Mouse (Mus musculus): ENCODE measurements around the gene Tusc2. TPM values are rescaled to one million over a fixed set of nuclear protein-coding genes. Genes with fewer than 3 reads are reported as not detected.

Tusc2 gene
- polyA plus RNA-seq, 1 experiment from 2014 or later = 88.2 TPM

DNA sequence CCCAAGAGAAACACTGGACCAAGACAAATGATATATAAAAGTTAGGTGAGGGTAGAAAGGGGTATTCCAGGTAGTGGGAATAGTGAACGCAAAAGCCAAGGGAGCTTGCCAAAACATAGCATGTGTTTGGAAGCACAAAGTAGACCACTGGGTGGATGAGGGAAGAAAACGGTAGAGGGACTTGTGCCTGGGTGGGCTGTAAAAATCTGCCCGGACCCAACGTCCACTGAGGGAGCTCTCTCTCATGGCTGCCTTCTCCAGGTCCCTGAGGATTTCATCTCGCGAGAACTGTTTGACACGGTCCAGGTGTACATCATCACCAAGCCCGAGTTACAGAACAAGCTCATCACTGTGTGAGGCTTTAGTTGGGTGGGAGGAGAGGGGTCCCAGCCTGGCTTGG, 20.3 kb upstream of the Tusc2 start:
- ATAC-seq (ENCODE audit: low FRiP score) (no peak), DNase-seq (ENCODE audit: low spot score) (no peak)
- Histone ChIP-seq H3K27ac (ENCODE audit: low read depth, low read length) (no peak overlapping the region), H3K36me3 (ENCODE audit: control insufficient read depth, insufficient read depth, low read length) (peaks cover 11% of the 10 kb centered on the region; the same call in 1 of the 2 replicates), H3K9me3 (ENCODE audit: control insufficient read depth, low read length) (no peaks in the 10 kb centered on the region), H3K4me1 (replicated peaks; ENCODE audit: control insufficient read depth, insufficient read depth, low read length) (peaks cover 14% of the 10 kb centered on the region), H3K27me3 (ENCODE audit: control insufficient read depth, insufficient read depth, low read length) (no peaks in the 10 kb centered on the region), H3K4me3 (ENCODE audit: low read depth, low read length) (peak overlapping the region; percentile 60), H3K4me2 (replicated peaks; ENCODE audit: low read depth, low read length) (peak overlapping the region; percentile 62), H3K9ac (ENCODE audit: low read depth, low read length) (peak overlapping the region; percentile 61; the same call in 1 of the 2 replicates)
- 54% methylated on average over 8 of the region's 8 CpGs for WGBS

GRCm38 (mm10) chr9:107543299-107543698, 19.8 kb upstream of the Tusc2 start:
- 85% methylated on average over 11 of the region's 11 CpGs for WGBS
- no peak overlapping the region for H3K27ac ChIP-seq (ENCODE audit: low read depth, low read length)
- peaks cover 14% of the 10 kb centered on the region for H3K4me1 ChIP-seq (replicated peaks; ENCODE audit: control insufficient read depth, insufficient read depth, low read length)
- peaks cover 10% of the 10 kb centered on the region; the same call in 1 of the 2 replicates for H3K36me3 ChIP-seq (ENCODE audit: control insufficient read depth, insufficient read depth, low read length)
- H3K4me2 ChIP-seq (replicated peaks; ENCODE audit: low read depth, low read length) = no peak overlapping the region
- H3K4me3 ChIP-seq (ENCODE audit: low read depth, low read length) = no peak overlapping the region
- DNase-seq (ENCODE audit: low spot score) = no peak
- no peaks in the 10 kb centered on the region for H3K9me3 ChIP-seq (ENCODE audit: control insufficient read depth, low read length)
- ATAC-seq (ENCODE audit: low FRiP score) = no peak
- H3K27me3 ChIP-seq (ENCODE audit: control insufficient read depth, insufficient read depth, low read length) = 0 out of 2 replicates have a peak, but pooled peaks cover 2% of the 10 kb centered on the region
- no peak overlapping the region for H3K9ac ChIP-seq (ENCODE audit: low read depth, low read length)

GRCm38 (mm10) chr9:107544196-107544700, 18.8 kb upstream of the Tusc2 start:
- ATAC-seq (ENCODE audit: low FRiP score) (no peak), DNase-seq (ENCODE audit: low spot score) (no peak)
- H3K4me1 ChIP-seq (replicated peaks; ENCODE audit: control insufficient read depth, insufficient read depth, low read length) = peaks cover 14% of the 10 kb centered on the region
- no peak overlapping the region for H3K27ac ChIP-seq (ENCODE audit: low read depth, low read length)
- no peak overlapping the region for H3K4me2 ChIP-seq (replicated peaks; ENCODE audit: low read depth, low read length)
- no peaks in the 10 kb centered on the region for H3K9me3 ChIP-seq (ENCODE audit: control insufficient read depth, low read length)
- peaks cover 6% of the 10 kb centered on the region; the same call in 1 of the 2 replicates for H3K36me3 ChIP-seq (ENCODE audit: control insufficient read depth, insufficient read depth, low read length)
- peaks cover 6% of the 10 kb centered on the region; the same call in 1 of the 2 replicates for H3K27me3 ChIP-seq (ENCODE audit: control insufficient read depth, insufficient read depth, low read length)
- no peak overlapping the region for H3K4me3 ChIP-seq (ENCODE audit: low read depth, low read length)
- WGBS = 94% methylated on average over 17 of the region's 17 CpGs
- no peak overlapping the region for H3K9ac ChIP-seq (ENCODE audit: low read depth, low read length)

GRCm38 (mm10) chr9:107544729-107545128, 18.3 kb upstream of the Tusc2 start:
- 96% methylated on average over 12 of the region's 12 CpGs for WGBS
- Histone ChIP-seq H3K27me3 (ENCODE audit: control insufficient read depth, insufficient read depth, low read length) (peaks cover 8% of the 10 kb centered on the region; the same call in 1 of the 2 replicates), H3K9me3 (ENCODE audit: control insufficient read depth, low read length) (no peaks in the 10 kb centered on the region), H3K36me3 (ENCODE audit: control insufficient read depth, insufficient read depth, low read length) (peaks cover 5% of the 10 kb centered on the region; the same call in 1 of the 2 replicates), H3K4me3 (ENCODE audit: low read depth, low read length) (no peak overlapping the region), H3K4me2 (replicated peaks; ENCODE audit: low read depth, low read length) (no peak overlapping the region), H3K27ac (ENCODE audit: low read depth, low read length) (no peak overlapping the region), H3K4me1 (replicated peaks; ENCODE audit: control insufficient read depth, insufficient read depth, low read length) (peaks cover 14% of the 10 kb centered on the region), H3K9ac (ENCODE audit: low read depth, low read length) (no peak overlapping the region)
- no peak for DNase-seq (ENCODE audit: low spot score)
- ATAC-seq (ENCODE audit: low FRiP score) = no peak

DNA sequence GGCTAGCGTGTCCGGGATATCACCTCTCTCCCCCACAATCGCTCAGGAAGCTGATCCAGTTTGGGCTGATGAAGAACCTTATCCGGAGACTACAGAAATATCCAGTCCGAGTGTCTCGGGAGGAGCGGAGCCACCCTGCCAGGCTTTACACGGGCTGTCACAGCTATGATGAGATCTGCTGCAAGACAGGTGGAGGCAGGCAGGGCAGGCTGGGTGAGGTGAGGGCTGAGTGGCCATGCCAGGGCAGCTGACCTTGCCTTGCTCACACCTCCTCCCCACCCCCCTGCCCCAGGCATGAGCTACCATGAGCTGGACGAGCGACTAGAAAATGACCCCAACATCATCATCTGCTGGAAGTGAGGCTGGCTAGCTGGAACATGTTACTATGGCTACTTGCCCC, 17.9 kb upstream of the Tusc2 start:
- 90% methylated on average over 10 of the region's 10 CpGs for WGBS
- Histone ChIP-seq H3K27me3 (ENCODE audit: control insufficient read depth, insufficient read depth, low read length) (peaks cover 8% of the 10 kb centered on the region), H3K4me2 (replicated peaks; ENCODE audit: low read depth, low read length) (no peak overlapping the region), H3K9ac (ENCODE audit: low read depth, low read length) (no peak overlapping the region), H3K27ac (ENCODE audit: low read depth, low read length) (no peak overlapping the region), H3K4me1 (replicated peaks; ENCODE audit: control insufficient read depth, insufficient read depth, low read length) (peaks cover 14% of the 10 kb centered on the region), H3K36me3 (ENCODE audit: control insufficient read depth, insufficient read depth, low read length) (0 out of 2 replicates have a peak, but pooled peaks cover 2% of the 10 kb centered on the region), H3K9me3 (ENCODE audit: control insufficient read depth, low read length) (no peaks in the 10 kb centered on the region), H3K4me3 (ENCODE audit: low read depth, low read length) (no peak overlapping the region)
- ATAC-seq (ENCODE audit: low FRiP score) = no peak
- DNase-seq (ENCODE audit: low spot score) = no peak

GRCm38 (mm10) chr9:107545602-107546001, 17.5 kb upstream of the Tusc2 start:
- H3K36me3 ChIP-seq (ENCODE audit: control insufficient read depth, insufficient read depth, low read length) = 0 out of 2 replicates have a peak, but pooled peaks cover 2% of the 10 kb centered on the region
- no peak overlapping the region for H3K4me2 ChIP-seq (replicated peaks; ENCODE audit: low read depth, low read length)
- 4% methylated on average over 3 of the region's 3 CpGs for WGBS
- DNase-seq (ENCODE audit: low spot score) = peak; percentile 88
- peaks cover 15% of the 10 kb centered on the region for H3K4me1 ChIP-seq (replicated peaks; ENCODE audit: control insufficient read depth, insufficient read depth, low read length)
- no peak for ATAC-seq (ENCODE audit: low FRiP score)
- H3K9ac ChIP-seq (ENCODE audit: low read depth, low read length) = no peak overlapping the region
- H3K27me3 ChIP-seq (ENCODE audit: control insufficient read depth, insufficient read depth, low read length) = peaks cover 12% of the 10 kb centered on the region
- H3K27ac ChIP-seq (ENCODE audit: low read depth, low read length) = no peak overlapping the region
- H3K4me3 ChIP-seq (ENCODE audit: low read depth, low read length) = no peak overlapping the region
- no peaks in the 10 kb centered on the region for H3K9me3 ChIP-seq (ENCODE audit: control insufficient read depth, low read length)

DNA sequence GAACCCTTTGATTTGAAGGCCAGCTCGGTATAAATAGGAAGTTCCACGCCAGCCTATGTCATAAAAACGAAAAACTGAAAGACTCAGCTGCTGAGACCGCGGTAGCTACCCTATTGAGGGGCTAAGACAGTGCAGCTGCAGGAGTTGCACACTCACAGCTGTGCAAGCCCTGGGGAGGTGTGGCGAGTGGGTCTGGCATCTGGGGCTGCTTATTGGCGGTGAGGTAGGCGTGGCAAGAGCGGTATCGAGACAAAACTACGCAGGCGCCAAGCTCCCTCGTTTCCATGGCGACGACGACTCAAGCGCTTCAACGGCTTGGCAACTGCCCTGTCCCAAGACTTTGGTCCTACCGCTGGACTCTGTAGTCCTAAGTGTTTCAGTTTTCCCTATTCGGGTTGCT, 16.0 kb upstream of the Tusc2 start, which contains the start of gene Zmynd10:
Gene Zmynd10 (plus strand): TSS at position 273 of the 400 bp plus-strand sequence.
- H3K9me3 ChIP-seq (ENCODE audit: control insufficient read depth, low read length) = no peaks in the 10 kb centered on the region
- ATAC-seq (ENCODE audit: low FRiP score) (peak; percentile 61; the same call in 1 of the 2 replicates), DNase-seq (ENCODE audit: low spot score) (peak; percentile 94)
- peak within 1 kb of the TSS; percentile 34 for H3K4me2 ChIP-seq (replicated peaks; ENCODE audit: low read depth, low read length)
- no peak within 1 kb of the TSS for H3K27ac ChIP-seq (ENCODE audit: low read depth, low read length)
- peak within 1 kb of the TSS; percentile 16; the same call in 1 of the 2 replicates for H3K9ac ChIP-seq (ENCODE audit: low read depth, low read length)
- 0 out of 2 replicates have a peak within 1 kb of the TSS, but pooled peaks have one; percentile 13 for H3K4me3 ChIP-seq (ENCODE audit: low read depth, low read length)
- H3K36me3 ChIP-seq (ENCODE audit: control insufficient read depth, insufficient read depth, low read length) = 0 out of 2 replicates have a peak, but pooled peaks cover 2% of the 10 kb centered on the region
- peaks cover 25% of the 10 kb centered on the region for H3K27me3 ChIP-seq (ENCODE audit: control insufficient read depth, insufficient read depth, low read length)
- WGBS = 4% methylated on average over 20 of the region's 20 CpGs
- peaks cover 20% of the 10 kb centered on the region for H3K4me1 ChIP-seq (replicated peaks; ENCODE audit: control insufficient read depth, insufficient read depth, low read length)

GRCm38 (mm10) chr9:107547957-107548356, 15.1 kb upstream of the Tusc2 start:
- Histone ChIP-seq H3K27ac (ENCODE audit: low read depth, low read length) (no peak overlapping the region), H3K4me1 (replicated peaks; ENCODE audit: control insufficient read depth, insufficient read depth, low read length) (peaks cover 18% of the 10 kb centered on the region), H3K27me3 (ENCODE audit: control insufficient read depth, insufficient read depth, low read length) (peaks cover 33% of the 10 kb centered on the region), H3K9ac (ENCODE audit: low read depth, low read length) (no peak overlapping the region), H3K36me3 (ENCODE audit: control insufficient read depth, insufficient read depth, low read length) (0 out of 2 replicates have a peak, but pooled peaks cover 2% of the 10 kb centered on the region), H3K4me2 (replicated peaks; ENCODE audit: low read depth, low read length) (no peak overlapping the region), H3K9me3 (ENCODE audit: control insufficient read depth, low read length) (no peaks in the 10 kb centered on the region), H3K4me3 (ENCODE audit: low read depth, low read length) (no peak overlapping the region)
- ATAC-seq (ENCODE audit: low FRiP score) = no peak
- WGBS = 85% methylated on average over 5 of the region's 5 CpGs
- no peak for DNase-seq (ENCODE audit: low spot score)

DNA sequence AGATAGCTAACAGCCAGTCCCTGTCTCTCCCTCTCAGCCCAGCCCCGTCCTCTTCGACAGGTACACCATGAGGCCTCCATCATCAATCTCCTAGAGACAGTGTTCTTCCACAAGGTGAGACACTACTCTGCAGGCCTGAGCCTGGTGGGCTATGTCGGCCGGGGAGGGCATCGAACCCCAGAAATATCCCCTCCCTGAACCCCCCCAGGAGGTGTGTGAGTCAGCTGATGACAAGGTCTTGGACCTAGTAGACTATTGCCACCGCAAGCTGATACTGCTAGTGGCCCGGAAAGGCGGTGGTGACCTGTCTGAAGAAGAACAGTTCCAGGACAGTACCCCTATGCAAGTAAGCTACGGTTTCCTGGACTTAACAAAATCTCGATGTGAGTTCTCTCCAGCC, 14.2 kb upstream of the Tusc2 start:
- ATAC-seq (ENCODE audit: low FRiP score) (no peak), DNase-seq (ENCODE audit: low spot score) (no peak)
- 93% methylated on average over 10 of the region's 10 CpGs for WGBS
- Histone ChIP-seq H3K36me3 (ENCODE audit: control insufficient read depth, insufficient read depth, low read length) (0 out of 2 replicates have a peak, but pooled peaks cover 2% of the 10 kb centered on the region), H3K9ac (ENCODE audit: low read depth, low read length) (no peak overlapping the region), H3K4me1 (replicated peaks; ENCODE audit: control insufficient read depth, insufficient read depth, low read length) (peaks cover 18% of the 10 kb centered on the region; the same call in 1 of the 2 replicates), H3K27ac (ENCODE audit: low read depth, low read length) (no peak overlapping the region), H3K27me3 (ENCODE audit: control insufficient read depth, insufficient read depth, low read length) (peaks cover 35% of the 10 kb centered on the region), H3K4me3 (ENCODE audit: low read depth, low read length) (no peak overlapping the region), H3K4me2 (replicated peaks; ENCODE audit: low read depth, low read length) (no peak overlapping the region), H3K9me3 (ENCODE audit: control insufficient read depth, low read length) (no peaks in the 10 kb centered on the region)
